Mouse (Mus musculus): ENCODE results near the gene Ndufv1. TPM values are rescaled to one million over a fixed set of nuclear protein-coding genes. Genes with fewer than 3 reads are reported as not detected.
"Not testable (repeated sequence)": the region's sequence is repeated elsewhere in the genome, so short reads cannot be mapped to it uniquely, and the experiment has no call there.

Ndufv1 gene
- polyA plus RNA-seq, 1 experiment from 2014 or later: 220 TPM

DNA sequence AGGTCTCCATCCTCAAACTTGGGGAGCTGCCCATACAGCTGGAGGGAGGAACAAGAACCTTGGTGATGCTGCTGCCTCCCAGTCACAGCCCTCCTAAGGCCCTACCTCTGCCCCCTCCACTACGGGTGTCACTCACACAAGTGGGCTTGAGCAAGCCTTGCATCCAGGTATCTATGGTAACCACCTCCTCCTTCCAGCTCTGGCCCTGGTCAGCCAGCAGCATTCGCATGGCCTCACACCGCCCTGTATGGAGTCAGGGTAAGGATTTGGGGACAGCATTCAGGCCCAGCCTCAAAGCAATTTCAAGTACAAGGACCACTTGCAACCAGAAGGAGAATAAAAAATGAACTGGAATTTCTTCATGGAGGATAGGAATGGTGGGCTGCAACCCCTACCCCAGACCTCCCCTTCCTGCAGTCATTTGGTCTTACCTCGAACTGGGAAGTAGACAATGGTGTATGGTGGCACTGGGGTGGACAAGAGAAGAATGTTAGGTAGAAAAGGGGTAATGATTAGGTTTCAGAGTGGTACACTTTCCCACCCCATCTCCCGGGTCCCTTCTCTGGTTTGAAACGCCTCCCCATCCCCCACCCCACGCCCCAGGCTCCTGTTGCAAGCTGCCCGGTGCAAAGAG is 24.7 kb upstream of the Ndufv1 start:
- H3K27me3 ChIP-seq, H3K36me3 ChIP-seq, H3K9me3 ChIP-seq: not testable (repeated sequence)
- Histone ChIP-seq H3K4me3 (peak overlapping the region; percentile 57), H3K9ac (peak overlapping the region; percentile 80), H3K4me1 (replicated peaks) (peaks cover 21% of the 10 kb centered on the region), H3K4me2 (peak overlapping the region; percentile 76), H3K27ac (peak overlapping the region; percentile 64; the same call in 1 of the 2 replicates)
- ATAC-seq (ENCODE audit: low FRiP score): peak; percentile 64
- WGBS: 33% methylated on average over 8 of the region's 8 CpGs

DNA sequence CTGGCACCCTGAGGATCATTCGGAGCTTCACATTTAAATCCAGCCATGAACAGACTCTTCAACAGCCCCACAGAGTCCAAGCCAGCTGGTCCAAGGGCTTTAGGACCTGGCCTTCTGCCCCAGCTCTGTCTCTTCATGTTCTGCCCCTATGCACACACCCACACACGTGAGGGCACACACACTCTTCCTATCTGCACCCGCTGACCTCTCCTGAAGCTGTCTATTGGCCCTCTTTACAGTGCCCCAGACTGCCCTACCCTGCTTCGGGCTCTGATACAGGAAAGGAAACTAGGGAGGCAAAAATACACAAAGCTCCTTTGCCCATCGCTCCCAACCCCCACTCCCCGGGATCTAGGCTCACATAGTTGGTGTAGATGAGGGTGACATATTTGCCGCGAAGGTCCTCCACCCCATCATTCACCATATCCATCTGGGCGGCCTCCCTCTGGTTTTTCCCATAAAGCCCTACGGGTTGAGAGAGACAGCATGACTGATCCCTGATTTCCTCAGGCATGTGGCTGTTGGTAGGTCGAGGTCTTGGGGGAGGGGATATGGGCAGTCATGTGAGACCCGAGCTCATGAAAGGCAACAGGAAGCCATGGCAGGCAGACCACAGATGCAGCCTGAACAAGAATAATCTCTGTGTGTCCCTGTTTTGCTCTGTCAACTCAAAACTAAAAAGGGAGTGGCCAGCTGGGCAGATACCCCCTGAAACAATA is 23.9 kb upstream of the Ndufv1 start:
- H3K36me3 ChIP-seq: no peaks in the 10 kb centered on the region
- H3K4me1 ChIP-seq (replicated peaks): peaks cover 21% of the 10 kb centered on the region
- H3K9ac ChIP-seq: no peak overlapping the region
- whole genome bisulfite sequencing: 68% methylated on average over 12 of the region's 12 CpGs
- no peak for ATAC-seq (ENCODE audit: low FRiP score)
- no peaks in the 10 kb centered on the region for H3K27me3 ChIP-seq
- no peak overlapping the region for H3K27ac ChIP-seq
- H3K9me3 ChIP-seq: no peaks in the 10 kb centered on the region
- H3K4me3 ChIP-seq: no peak overlapping the region
- H3K4me2 ChIP-seq: peak overlapping the region; percentile 34; the same call in 1 of the 2 replicates

DNA sequence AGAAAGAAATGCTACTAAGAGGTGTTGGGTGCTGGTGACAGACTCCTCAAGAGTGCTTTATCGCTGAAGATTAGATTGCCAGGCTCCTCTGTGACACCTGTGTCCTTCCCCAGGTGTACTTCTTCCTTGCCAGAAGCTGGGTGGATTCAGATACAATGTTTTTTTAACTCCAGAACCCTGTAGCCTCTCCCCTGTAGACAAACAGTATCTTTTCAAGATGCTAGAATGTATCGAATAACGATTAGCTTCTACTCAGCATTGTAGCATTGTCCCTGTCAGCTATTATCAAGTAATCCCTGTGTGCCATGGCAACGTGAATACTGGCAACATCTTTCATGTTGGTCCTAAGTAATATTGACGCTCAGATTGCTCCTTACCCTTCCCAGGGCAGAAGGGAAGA is 21.1 kb upstream of the Ndufv1 start:
- Histone ChIP-seq H3K4me2 (no peak overlapping the region), H3K4me1 (replicated peaks) (peaks cover 21% of the 10 kb centered on the region), H3K9ac (0 out of 2 replicates have a peak overlapping the region, but pooled peaks have one; percentile 19), H3K9me3 (no peaks in the 10 kb centered on the region), H3K27ac (no peak overlapping the region), H3K27me3 (no peaks in the 10 kb centered on the region), H3K4me3 (no peak overlapping the region), H3K36me3 (no peaks in the 10 kb centered on the region)
- 63% methylated on average over 5 of the region's 5 CpGs for WGBS
- no peak for ATAC-seq (ENCODE audit: low FRiP score)

DNA sequence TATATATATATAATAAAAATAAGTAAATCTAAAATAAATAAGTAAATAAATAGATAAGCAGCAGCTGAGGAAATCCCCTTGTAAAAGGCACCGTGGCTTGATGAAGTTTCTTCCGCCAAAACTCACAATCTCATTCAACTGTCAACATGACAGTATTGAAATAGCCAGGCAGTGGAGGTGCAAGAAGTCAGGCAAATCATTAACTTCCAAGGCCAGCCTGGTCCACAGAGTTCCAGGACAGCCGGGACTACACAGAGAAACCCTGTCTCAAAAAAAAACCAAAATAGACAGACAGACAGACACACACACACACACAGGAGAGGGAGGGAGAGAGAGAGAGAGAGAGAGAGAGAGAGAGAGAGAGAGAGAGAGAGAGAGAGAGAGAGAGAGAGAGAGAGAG is 20.7 kb upstream of the Ndufv1 start:
- no peak overlapping the region for H3K9ac ChIP-seq
- H3K27me3 ChIP-seq: no peaks in the 10 kb centered on the region
- no peak overlapping the region for H3K4me3 ChIP-seq
- no peaks in the 10 kb centered on the region for H3K9me3 ChIP-seq
- H3K36me3 ChIP-seq: no peaks in the 10 kb centered on the region
- ATAC-seq (ENCODE audit: low FRiP score): no peak
- no peak overlapping the region for H3K27ac ChIP-seq
- WGBS: 73% methylated on average over 3 of the region's 3 CpGs
- peaks cover 20% of the 10 kb centered on the region for H3K4me1 ChIP-seq (replicated peaks)
- no peak overlapping the region for H3K4me2 ChIP-seq

DNA sequence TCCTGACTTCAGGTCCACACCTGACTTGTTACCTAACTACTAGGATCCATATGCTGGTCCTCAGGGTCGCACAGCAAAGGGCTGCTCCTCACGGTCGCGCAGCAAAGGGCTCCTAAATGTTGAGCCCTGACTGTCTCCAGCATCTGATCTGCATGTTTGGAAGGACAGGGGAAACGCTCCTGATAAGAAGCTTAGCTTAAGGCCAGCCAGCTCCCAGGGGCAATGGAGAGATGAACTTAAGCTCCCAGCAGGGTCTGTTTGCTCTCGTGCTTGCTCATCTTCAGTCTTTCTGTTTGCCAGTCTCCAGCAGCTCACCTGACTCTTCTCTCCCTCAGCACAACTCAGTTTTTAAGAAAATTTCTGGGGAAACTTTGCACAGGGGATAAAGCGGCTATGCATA is 20.1 kb upstream of the Ndufv1 start:
- Histone ChIP-seq H3K36me3 (no peaks in the 10 kb centered on the region), H3K4me2 (no peak overlapping the region), H3K27me3 (no peaks in the 10 kb centered on the region), H3K4me3 (no peak overlapping the region), H3K27ac (no peak overlapping the region), H3K4me1 (replicated peaks) (peaks cover 15% of the 10 kb centered on the region), H3K9me3 (no peaks in the 10 kb centered on the region), H3K9ac (no peak overlapping the region)
- no peak for ATAC-seq (ENCODE audit: low FRiP score)
- WGBS: 65% methylated on average over 7 of the region's 7 CpGs

GRCm38 (mm10) chr19:4027576-4027975 is 15.0 kb upstream of the Ndufv1 start:
- H3K4me3 ChIP-seq: no peak overlapping the region
- H3K27me3 ChIP-seq: no peaks in the 10 kb centered on the region
- H3K9ac ChIP-seq: no peak overlapping the region
- no peak for ATAC-seq (ENCODE audit: low FRiP score)
- H3K36me3 ChIP-seq: no peaks in the 10 kb centered on the region
- no peak overlapping the region for H3K4me2 ChIP-seq
- H3K27ac ChIP-seq: no peak overlapping the region
- no peaks in the 10 kb centered on the region for H3K9me3 ChIP-seq
- no peaks in the 10 kb centered on the region for H3K4me1 ChIP-seq (replicated peaks)

DNA sequence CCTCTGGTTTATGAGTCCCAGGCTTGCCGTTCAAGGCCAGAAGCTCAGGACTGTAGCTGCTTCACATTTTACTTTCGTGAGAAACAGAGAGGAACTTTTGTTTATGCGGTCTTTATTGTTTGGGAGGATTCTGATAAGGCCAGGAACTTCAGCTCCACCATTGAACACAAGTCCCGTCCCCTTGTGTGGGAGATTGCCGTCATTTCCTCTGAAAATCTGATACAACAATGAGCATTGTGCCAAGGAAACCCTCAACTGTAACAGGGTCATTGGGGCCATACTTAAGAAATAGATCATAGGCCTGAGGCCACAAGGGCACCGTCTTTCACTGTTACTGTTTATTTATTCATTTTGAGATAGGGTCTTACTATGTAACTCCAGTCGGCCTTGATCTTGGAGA is 10.6 kb upstream of the Ndufv1 start:
- WGBS: 83% methylated on average over 7 of the region's 7 CpGs
- no peak overlapping the region for H3K4me3 ChIP-seq
- ATAC-seq (ENCODE audit: low FRiP score): no peak

GRCm38 (mm10) chr19:4018743-4019583 is 6.4 kb upstream of the Ndufv1 start:
- WGBS: 29% methylated on average over 18 of the region's 18 CpGs
- Histone ChIP-seq H3K9ac (no peak overlapping the region), H3K4me1 (replicated peaks) (0 out of 2 replicates have a peak, but pooled peaks cover 4% of the 10 kb centered on the region), H3K9me3 (no peaks in the 10 kb centered on the region), H3K36me3 (no peaks in the 10 kb centered on the region), H3K27ac (no peak overlapping the region), H3K27me3 (peaks cover 4% of the 10 kb centered on the region; the same call in 1 of the 2 replicates), H3K4me3 (no peak overlapping the region), H3K4me2 (no peak overlapping the region)
- peak; percentile 87; the same call in 1 of the 2 replicates for ATAC-seq (ENCODE audit: low FRiP score)

More for the DNA sequence above, 10.6 kb upstream of the Ndufv1 start:
- H3K27me3 ChIP-seq: peaks cover 4% of the 10 kb centered on the region; the same call in 1 of the 2 replicates
- no peak overlapping the region for H3K9ac ChIP-seq
- H3K4me2 ChIP-seq: no peak overlapping the region
- no peak overlapping the region for H3K27ac ChIP-seq
- H3K9me3 ChIP-seq: no peaks in the 10 kb centered on the region
- H3K4me1 ChIP-seq (replicated peaks): 0 out of 2 replicates have a peak, but pooled peaks cover 4% of the 10 kb centered on the region
- no peaks in the 10 kb centered on the region for H3K36me3 ChIP-seq

- 74% methylated on average over 10 of the region's 10 CpGs for whole genome bisulfite sequencing
- no peaks in the 10 kb centered on the region for H3K9me3 ChIP-seq
- H3K36me3 ChIP-seq: no peaks in the 10 kb centered on the region
- no peak overlapping the region for H3K27ac ChIP-seq
- H3K4me3 ChIP-seq: no peak overlapping the region
- H3K9ac ChIP-seq: no peak overlapping the region
- 0 out of 2 replicates have a peak, but pooled peaks cover 4% of the 10 kb centered on the region for H3K4me1 ChIP-seq (replicated peaks)
- peaks cover 4% of the 10 kb centered on the region; the same call in 1 of the 2 replicates for H3K27me3 ChIP-seq
- no peak for ATAC-seq (ENCODE audit: low FRiP score)
- H3K4me2 ChIP-seq: no peak overlapping the region
Measured at GRCm38 (mm10) chr19:4017921-4018587, 5.4 kb upstream of the Ndufv1 start.

DNA sequence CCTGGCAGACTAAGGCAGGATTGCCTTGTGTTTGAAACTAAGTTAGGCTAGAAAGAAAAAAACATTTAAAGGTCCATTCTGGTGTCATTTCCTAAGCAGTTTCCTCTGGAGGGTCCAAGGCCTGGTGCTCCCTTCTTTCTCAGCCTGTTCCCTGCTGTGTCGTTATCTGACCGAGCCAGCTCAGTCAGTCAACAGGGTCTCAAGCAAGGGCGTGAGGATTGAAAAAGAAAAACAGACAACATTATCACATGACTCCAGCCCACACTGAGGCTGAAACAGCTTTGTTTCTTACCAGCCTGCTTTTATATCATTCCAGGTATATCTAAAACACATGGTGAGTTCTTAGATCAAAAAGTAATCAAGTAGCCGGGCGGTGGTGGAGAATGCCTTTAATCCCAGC is 3.0 kb upstream of the Ndufv1 start:
- H3K36me3 ChIP-seq: peaks cover 3% of the 10 kb centered on the region; the same call in 1 of the 2 replicates
- peaks cover 18% of the 10 kb centered on the region for H3K4me1 ChIP-seq (replicated peaks)
- no peak for ATAC-seq (ENCODE audit: low FRiP score)
- H3K4me2 ChIP-seq: no peak overlapping the region
- no peak overlapping the region for H3K27ac ChIP-seq
- H3K4me3 ChIP-seq: no peak overlapping the region
- peaks cover 4% of the 10 kb centered on the region; the same call in 1 of the 2 replicates for H3K27me3 ChIP-seq
- no peaks in the 10 kb centered on the region for H3K9me3 ChIP-seq
- WGBS: 68% methylated on average over 5 of the region's 5 CpGs
- H3K9ac ChIP-seq: no peak overlapping the region

GRCm38 (mm10) chr19:4014802-4015201 is 2.2 kb upstream of the Ndufv1 start:
- Histone ChIP-seq H3K9ac (no peak overlapping the region), H3K4me2 (no peak overlapping the region), H3K4me1 (replicated peaks) (peaks cover 18% of the 10 kb centered on the region), H3K9me3 (no peaks in the 10 kb centered on the region), H3K4me3 (no peak overlapping the region), H3K36me3 (peaks cover 10% of the 10 kb centered on the region), H3K27me3 (peaks cover 4% of the 10 kb centered on the region; the same call in 1 of the 2 replicates), H3K27ac (no peak overlapping the region)
- no peak for ATAC-seq (ENCODE audit: low FRiP score)

- H3K4me3 ChIP-seq: peak overlapping the region; percentile 80
- no peaks in the 10 kb centered on the region for H3K27me3 ChIP-seq
- H3K9me3 ChIP-seq: no peaks in the 10 kb centered on the region
- no peak overlapping the region for H3K27ac ChIP-seq
- peak overlapping the region; percentile 41 for H3K4me2 ChIP-seq
- H3K9ac ChIP-seq: no peak overlapping the region
- 24% methylated on average over 9 of the region's 9 CpGs for WGBS
- H3K36me3 ChIP-seq: peaks cover 28% of the 10 kb centered on the region
- no peak; the same call in 1 of the 2 replicates for ATAC-seq (ENCODE audit: low FRiP score)
- H3K4me1 ChIP-seq (replicated peaks): peaks cover 14% of the 10 kb centered on the region
Measured at GRCm38 (mm10) chr19:4013066-4013465, 460 bp upstream of the Ndufv1 start.

Measured in hindbrain, embryonic 13.5 days (tissue).